Comparison of ENCODE assay signal across 8 mouse cellular contexts in genomic region chr5:138264207-138264578, GRCm38 (mm10). TPM values are rescaled to one million over a fixed set of nuclear protein-coding genes. Genes with fewer than 3 reads are reported as not detected.
A peak's percentile ranks its signal among the peaks of the same experiment; 100 is the strongest.
DNase-seq lines count a peak whose midpoint lies in the region; ATAC-seq lines count a peak whose summit lies in the region.

No protein-coding gene starts in this region.

- no peak for DNase-seq in kidney, adult 8-10 months
- DNase-seq in embryonic facial prominence, embryonic 10.5 days (ENCODE audit: low spot score), result peak; percentile 7
- DNase-seq in right cerebral cortex, postnatal 25 days, result no peak
- no peak for DNase-seq in right cerebral cortex, postnatal 36 days (ENCODE audit: low spot score in 2 of 2)
- no peak for DNase-seq in frontal cortex, postnatal 25 days (ENCODE audit: low spot score in 2 of 2)

- peak overlapping the region; percentile 79 for H3K4me3 ChIP-seq in kidney, embryonic 15.5 days (replicated peaks)
- peak overlapping the region; percentile 87 for H3K4me3 ChIP-seq in embryonic facial prominence, embryonic 10.5 days
- peak overlapping the region; percentile 92 for H3K4me3 ChIP-seq in hindbrain, embryonic 16.5 days (ENCODE audit: low read length)
- peak overlapping the region; percentile 89 for H3K4me3 ChIP-seq in midbrain, embryonic 16.5 days (ENCODE audit: low read depth, low read length)

- no peak for ATAC-seq in kidney, embryonic 15.5 days (replicated peaks; ENCODE audit: low FRiP score)
- ATAC-seq in hindbrain, embryonic 16.5 days, result peak; percentile 6; the same call in 1 of the 2 replicates
- ATAC-seq in midbrain, embryonic 16.5 days, result no peak

- peaks cover 44% of the 10 kb centered on the region for H3K36me3 ChIP-seq in kidney, embryonic 15.5 days
- H3K36me3 ChIP-seq in embryonic facial prominence, embryonic 10.5 days (replicated peaks), result peaks cover 52% of the 10 kb centered on the region
- peaks cover 22% of the 10 kb centered on the region for H3K36me3 ChIP-seq in hindbrain, embryonic 16.5 days (ENCODE audit: control insufficient read depth, insufficient read depth, low read length)
- H3K36me3 ChIP-seq in midbrain, embryonic 16.5 days (ENCODE audit: control insufficient read depth, insufficient read depth, low read length), result peaks cover 16% of the 10 kb centered on the region; the same call in 1 of the 2 replicates

- H3K27ac ChIP-seq in kidney, embryonic 15.5 days, result peak overlapping the region; percentile 82
- H3K27ac ChIP-seq in embryonic facial prominence, embryonic 10.5 days (replicated peaks), result peak overlapping the region; percentile 89
- H3K27ac ChIP-seq in hindbrain, embryonic 16.5 days (ENCODE audit: low read depth, low read length), result peak overlapping the region; percentile 69
- H3K27ac ChIP-seq in midbrain, embryonic 16.5 days (ENCODE audit: low read length), result peak overlapping the region; percentile 64

- no peaks in the 10 kb centered on the region for H3K27me3 ChIP-seq in kidney, embryonic 15.5 days
- no peaks in the 10 kb centered on the region for H3K27me3 ChIP-seq in embryonic facial prominence, embryonic 10.5 days (replicated peaks; ENCODE audit: low read depth, poor library complexity, severe bottlenecking)
- H3K27me3 ChIP-seq in hindbrain, embryonic 16.5 days (replicated peaks; ENCODE audit: control insufficient read depth, insufficient read depth, low read length), result no peaks in the 10 kb centered on the region
- H3K27me3 ChIP-seq in midbrain, embryonic 16.5 days (ENCODE audit: control insufficient read depth, insufficient read depth, low read depth, low read length), result no peaks in the 10 kb centered on the region

- H3K9me3 ChIP-seq in kidney, embryonic 15.5 days (replicated peaks), result no peaks in the 10 kb centered on the region
- no peaks in the 10 kb centered on the region for H3K9me3 ChIP-seq in embryonic facial prominence, embryonic 10.5 days
- no peaks in the 10 kb centered on the region for H3K9me3 ChIP-seq in hindbrain, embryonic 16.5 days (ENCODE audit: control insufficient read depth, low read length)
- no peaks in the 10 kb centered on the region for H3K9me3 ChIP-seq in midbrain, embryonic 16.5 days (replicated peaks; ENCODE audit: control insufficient read depth, low read length, poor library complexity, severe bottlenecking)

- 10% methylated on average over 6 of the region's 6 CpGs for WGBS in kidney, embryonic 15.5 days
- 15% methylated on average over 6 of the region's 6 CpGs for WGBS in embryonic facial prominence, embryonic 10.5 days
- WGBS in hindbrain, embryonic 16.5 days, result 15% methylated on average over 6 of the region's 6 CpGs
- WGBS in midbrain, embryonic 16.5 days, result 15% methylated on average over 6 of the region's 6 CpGs

- peak overlapping the region; percentile 85 for H3K4me2 ChIP-seq in kidney, embryonic 15.5 days
- H3K4me2 ChIP-seq in hindbrain, embryonic 16.5 days (ENCODE audit: low read length), result peak overlapping the region; percentile 96
- peak overlapping the region; percentile 93 for H3K4me2 ChIP-seq in midbrain, embryonic 16.5 days (ENCODE audit: low read length)

- peaks cover 31% of the 10 kb centered on the region for H3K4me1 ChIP-seq in kidney, embryonic 15.5 days
- H3K4me1 ChIP-seq in embryonic facial prominence, embryonic 10.5 days, result peaks cover 30% of the 10 kb centered on the region
- peaks cover 18% of the 10 kb centered on the region for H3K4me1 ChIP-seq in hindbrain, embryonic 16.5 days (ENCODE audit: control insufficient read depth, insufficient read depth, low read depth, low read length)
- H3K4me1 ChIP-seq in midbrain, embryonic 16.5 days (ENCODE audit: control insufficient read depth, insufficient read depth, low read length), result peaks cover 18% of the 10 kb centered on the region

- H3K9ac ChIP-seq in kidney, embryonic 15.5 days, result peak overlapping the region; percentile 92
- H3K9ac ChIP-seq in hindbrain, embryonic 16.5 days (ENCODE audit: low read depth, low read length), result peak overlapping the region; percentile 96
- H3K9ac ChIP-seq in midbrain, embryonic 16.5 days (ENCODE audit: low read depth, low read length), result peak overlapping the region; percentile 95

RNA-seq across cellular contexts. Expression of gene BC037034, which starts 0.4 kb away (rescaled TPM):
- 5.9 and 6.5 TPM in 2 replicates for polyA plus RNA-seq in kidney, embryonic 15.5 days (2015; fragmentation: Nextera tagmentation; extraction: Ambion mirVana)
- polyA plus RNA-seq in embryonic facial prominence, embryonic 10.5 days (2016; fragmentation: Nextera tagmentation; extraction: Ambion mirVana), result 5.7 and 6.1 TPM in 2 replicates
- polyA plus RNA-seq in hindbrain, embryonic 16.5 days (2015; fragmentation: Nextera tagmentation; extraction: Ambion mirVana), result 15.3 and 18.4 TPM in 2 replicates
- polyA plus RNA-seq in midbrain, embryonic 16.5 days (2015; fragmentation: Nextera tagmentation; extraction: Ambion mirVana), result 14.7 and 15.6 TPM in 2 replicates

RNA-seq across cellular contexts. Expression of gene Gal3st4, which starts 8.4 kb away (rescaled TPM):
- 2.1 and 2.7 TPM in 2 replicates for polyA plus RNA-seq in kidney, embryonic 15.5 days (2015; fragmentation: Nextera tagmentation; extraction: Ambion mirVana)
- polyA plus RNA-seq in embryonic facial prominence, embryonic 10.5 days (2016; fragmentation: Nextera tagmentation; extraction: Ambion mirVana), result 3.6 and 4.5 TPM in 2 replicates
- 2.1 and 2.7 TPM in 2 replicates for polyA plus RNA-seq in hindbrain, embryonic 16.5 days (2015; fragmentation: Nextera tagmentation; extraction: Ambion mirVana)
- 1.8 and 2.3 TPM in 2 replicates for polyA plus RNA-seq in midbrain, embryonic 16.5 days (2015; fragmentation: Nextera tagmentation; extraction: Ambion mirVana)

RNA-seq across cellular contexts. Expression of gene Lamtor4, which starts 8.9 kb away (rescaled TPM):
- 57.8 and 61.1 TPM in 2 replicates for polyA plus RNA-seq in kidney, embryonic 15.5 days (2015; fragmentation: Nextera tagmentation; extraction: Ambion mirVana)
- polyA plus RNA-seq in embryonic facial prominence, embryonic 10.5 days (2016; fragmentation: Nextera tagmentation; extraction: Ambion mirVana), result 38.6 and 40.2 TPM in 2 replicates
- polyA plus RNA-seq in hindbrain, embryonic 16.5 days (2015; fragmentation: Nextera tagmentation; extraction: Ambion mirVana), result 107 and 120 TPM in 2 replicates
- 95.4 and 101 TPM in 2 replicates for polyA plus RNA-seq in midbrain, embryonic 16.5 days (2015; fragmentation: Nextera tagmentation; extraction: Ambion mirVana)

RNA-seq across cellular contexts. Expression of gene Gm43720, which starts 15.6 kb away (rescaled TPM):
- 0.08 and 0.22 TPM in 2 replicates for polyA plus RNA-seq in kidney, embryonic 15.5 days (2015; fragmentation: Nextera tagmentation; extraction: Ambion mirVana)
- polyA plus RNA-seq in embryonic facial prominence, embryonic 10.5 days (2016; fragmentation: Nextera tagmentation; extraction: Ambion mirVana), result 0.11 TPM in 1 of 2 replicates, not detected in the other
- 0.04 and 0.12 TPM in 2 replicates for polyA plus RNA-seq in hindbrain, embryonic 16.5 days (2015; fragmentation: Nextera tagmentation; extraction: Ambion mirVana)
- 0.09 and 0.27 TPM in 2 replicates for polyA plus RNA-seq in midbrain, embryonic 16.5 days (2015; fragmentation: Nextera tagmentation; extraction: Ambion mirVana)

RNA-seq across cellular contexts. Expression of gene Gpc2, which starts 15.6 kb away (rescaled TPM):
- 27.8 and 29.8 TPM in 2 replicates for polyA plus RNA-seq in kidney, embryonic 15.5 days (2015; fragmentation: Nextera tagmentation; extraction: Ambion mirVana)
- 48.1 TPM in 2 replicates for polyA plus RNA-seq in embryonic facial prominence, embryonic 10.5 days (2016; fragmentation: Nextera tagmentation; extraction: Ambion mirVana)
- 113 and 140 TPM in 2 replicates for polyA plus RNA-seq in hindbrain, embryonic 16.5 days (2015; fragmentation: Nextera tagmentation; extraction: Ambion mirVana)
- 179 and 220 TPM in 2 replicates for polyA plus RNA-seq in midbrain, embryonic 16.5 days (2015; fragmentation: Nextera tagmentation; extraction: Ambion mirVana)
